Mouse (Mus musculus) kidney, adult 18-20 months (tissue): ENCODE measurements around the gene Taf15.
A peak's percentile ranks its signal among the peaks of the same experiment; 100 is the strongest.

Experiments used
- DNase-seq: peaks from one replicate; pipeline ENCODE4 v3.0.0; 2021

The Taf15 gene

DNA sequence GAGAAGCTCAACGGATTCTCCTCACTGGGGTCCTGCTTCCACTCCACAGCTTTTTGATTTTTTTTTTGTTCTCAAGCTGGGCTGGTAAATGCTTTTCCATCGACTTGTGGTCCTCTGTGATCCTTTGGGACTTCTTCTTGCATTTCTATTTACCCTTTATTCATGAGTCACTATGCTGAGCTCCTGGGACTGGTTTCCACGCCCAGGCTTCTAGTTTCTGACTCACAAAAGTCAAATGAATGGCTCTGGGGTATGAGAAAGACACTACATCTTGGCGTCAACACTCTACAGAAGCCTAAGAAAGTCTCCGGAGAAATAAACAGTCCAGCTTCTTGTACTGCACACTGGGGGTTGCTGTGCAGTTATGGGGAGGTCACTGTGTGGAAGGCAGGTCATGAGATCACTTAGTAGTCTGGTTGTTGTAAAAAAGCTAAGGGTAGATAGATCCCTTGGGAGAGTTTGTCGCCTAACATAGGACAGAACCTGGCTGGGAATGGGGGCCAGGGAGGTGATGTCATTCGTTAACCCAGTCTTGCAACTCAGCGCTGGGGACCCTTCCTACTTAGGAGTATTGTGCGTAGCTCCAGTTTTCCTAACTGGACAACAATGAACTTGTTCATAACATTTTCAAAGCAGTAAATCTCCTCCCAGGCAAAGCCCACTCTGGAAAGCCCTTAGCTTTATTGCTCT, 14.8 kb upstream of the Taf15 start:
- no peak for DNase-seq

DNA sequence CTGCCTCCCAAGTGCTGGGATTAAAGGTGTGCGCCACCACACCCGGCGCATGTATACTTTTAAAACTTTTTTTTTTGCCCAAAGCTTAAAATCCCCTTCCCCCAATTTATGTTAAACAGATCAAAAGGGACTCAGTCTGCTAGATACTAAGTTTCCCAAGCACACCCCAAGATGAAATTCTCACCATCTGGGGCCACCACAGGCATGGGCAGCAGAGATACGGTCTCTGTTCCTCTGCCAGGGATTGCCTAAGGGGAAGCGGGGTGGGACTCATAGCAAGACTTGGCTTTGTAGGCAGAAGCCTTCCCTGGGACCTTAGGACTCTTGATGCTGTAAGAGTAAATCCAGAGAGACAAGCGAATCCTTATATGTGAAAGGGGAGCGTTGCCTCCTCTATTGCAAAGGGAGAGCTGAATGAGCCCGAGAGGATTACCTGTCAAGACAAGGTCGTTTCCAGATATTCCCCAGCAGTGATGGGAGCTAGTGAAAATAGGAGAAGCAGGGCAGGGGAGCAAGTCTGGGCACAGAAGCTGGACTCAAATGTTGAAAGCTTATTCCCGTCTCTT, 11.3 kb upstream of the Taf15 start:
- DNase-seq, result no peak

DNA sequence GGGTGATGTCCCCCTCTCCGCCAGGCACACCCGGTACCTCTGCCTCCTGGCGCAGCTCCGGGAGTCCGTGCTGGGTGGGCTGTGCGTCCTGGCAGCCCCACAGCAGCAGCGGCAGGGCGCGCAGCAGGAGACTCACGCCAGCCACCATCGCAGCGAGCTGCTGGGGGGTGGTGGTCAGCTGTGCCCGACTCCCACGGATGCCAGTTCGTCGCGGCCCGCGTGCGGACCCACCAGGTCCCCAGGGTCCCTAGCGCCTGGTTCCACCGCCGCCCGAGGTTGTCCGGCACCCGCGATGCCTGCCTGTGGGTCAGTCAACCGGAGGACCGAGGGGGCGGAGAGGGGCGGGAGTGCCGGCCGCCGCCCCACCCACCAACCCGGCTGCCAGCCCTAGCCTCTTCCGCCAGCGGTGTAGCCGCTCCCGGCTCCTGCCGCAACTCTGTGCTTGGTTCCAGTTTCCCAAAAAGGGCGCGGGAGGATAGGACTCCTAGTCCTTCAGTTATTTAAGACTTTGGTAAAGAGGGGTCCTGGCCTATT, 10.1 kb upstream of the Taf15 start, which contains the start of gene Mmp28:
Gene Mmp28 (minus strand): TSS at position 361 of the 534 bp plus-strand sequence.
- DNase-seq, result peak; percentile 81

DNA sequence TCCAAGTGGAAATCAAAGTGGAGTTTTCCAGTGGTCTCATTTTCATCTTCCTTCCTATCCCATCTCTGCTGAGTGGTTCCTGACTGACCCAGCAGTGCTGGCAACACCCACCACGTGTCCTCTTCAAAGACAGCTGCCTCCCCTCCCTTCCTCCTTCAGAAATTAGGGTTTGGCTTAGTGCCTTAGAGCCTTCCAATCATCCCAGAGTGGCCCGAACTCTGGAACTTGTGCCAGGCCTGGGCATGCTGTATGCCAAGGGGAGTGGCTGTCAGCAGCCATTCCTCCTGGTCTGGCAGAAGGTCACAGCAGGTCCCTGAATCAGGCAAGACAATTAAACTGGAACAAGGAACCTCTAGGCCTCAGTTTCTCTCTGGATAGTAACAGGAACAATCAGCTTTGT, 6.9 kb upstream of the Taf15 start:
- DNase-seq, result peak; percentile 60

DNA sequence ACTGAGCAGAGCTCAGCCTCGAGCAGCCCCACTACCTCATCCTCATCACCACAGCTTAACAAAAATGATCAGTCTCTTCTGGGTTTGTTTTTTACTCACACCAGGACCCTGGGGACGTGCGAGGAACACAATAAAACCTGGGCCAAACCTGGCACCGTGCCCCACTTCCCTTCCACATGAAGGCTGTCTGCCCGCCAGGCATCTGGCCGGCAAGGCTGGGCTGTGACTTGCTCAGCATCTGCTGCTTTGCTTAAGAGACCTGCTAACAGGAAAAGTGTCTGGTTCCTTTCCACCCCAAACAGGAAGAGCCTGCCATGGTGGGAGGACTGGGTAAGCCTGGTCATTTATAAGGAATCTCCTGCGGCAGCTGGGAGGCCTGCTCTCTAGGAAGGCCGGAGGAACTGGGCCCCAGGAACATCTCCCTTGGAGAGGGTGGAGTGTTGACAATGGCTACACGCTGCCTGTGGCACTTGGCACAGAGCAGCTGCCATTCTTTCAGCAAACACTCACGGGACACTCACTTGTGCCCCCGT, 5.7 kb upstream of the Taf15 start:
- peak; percentile 75 for DNase-seq

DNA sequence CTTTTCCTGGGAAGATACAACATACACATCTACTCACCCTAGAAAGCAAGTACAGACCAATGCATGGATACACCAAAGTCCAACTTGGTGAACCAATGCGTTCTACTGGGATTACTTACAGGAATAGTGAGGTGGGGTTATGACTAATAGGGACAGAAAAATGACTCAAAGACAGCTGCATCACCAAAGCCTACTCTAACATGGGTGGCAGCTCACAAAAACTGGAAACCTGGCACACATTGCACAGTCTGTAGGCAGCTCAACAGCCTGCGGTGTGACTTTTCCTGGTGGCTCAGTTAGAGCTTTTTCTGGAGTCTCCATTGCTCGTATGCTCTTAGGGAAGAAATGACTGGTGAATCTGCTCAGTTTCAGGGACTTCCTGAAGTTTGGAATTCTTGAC, 4.1 kb upstream of the Taf15 start:
- no peak for DNase-seq

DNA sequence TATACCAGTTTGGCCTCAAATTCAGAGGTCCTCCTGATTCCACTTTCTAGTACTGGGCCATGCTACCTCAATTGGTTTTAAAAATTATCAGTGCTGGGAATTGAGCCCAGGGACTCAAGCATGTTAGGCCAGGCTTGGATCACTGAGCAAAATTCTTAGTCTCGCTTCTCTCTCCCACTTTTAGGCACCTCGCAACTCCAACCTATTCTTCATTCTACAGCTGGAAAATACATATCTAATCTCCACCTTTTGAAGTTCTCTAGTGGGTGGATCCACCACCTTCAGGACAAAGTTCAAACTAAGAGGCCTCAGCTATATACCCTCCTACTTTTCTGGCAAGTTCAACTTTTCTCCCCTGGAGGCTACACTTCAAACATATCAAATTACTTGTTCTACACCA, 1.1 kb upstream of the Taf15 start:
- no peak for DNase-seq

- peak; percentile 54 for DNase-seq
Measured at GRCm38 (mm10) chr11:83473235-83474016, 540 bp downstream of the Taf15 start.

DNA sequence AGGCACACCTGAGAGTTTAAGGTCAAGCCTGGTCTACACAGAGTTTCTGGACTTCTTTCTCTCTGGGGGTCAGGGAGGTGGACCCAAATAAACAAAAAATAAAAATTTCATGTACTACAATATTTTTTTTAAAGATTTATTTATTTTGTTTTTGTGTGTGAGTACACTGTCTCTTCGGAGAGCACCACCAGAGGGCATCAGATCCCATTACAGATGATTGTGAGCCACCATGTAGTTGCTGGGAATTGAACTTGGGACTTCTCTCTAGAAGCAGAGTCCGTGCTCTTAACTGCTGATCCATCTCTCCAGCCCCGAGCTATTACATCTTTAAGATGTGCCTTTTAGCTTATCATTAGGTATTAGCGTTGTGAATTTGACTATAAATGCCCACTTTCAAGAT, 18.6 kb downstream of the Taf15 start:
- no peak for DNase-seq

DNA sequence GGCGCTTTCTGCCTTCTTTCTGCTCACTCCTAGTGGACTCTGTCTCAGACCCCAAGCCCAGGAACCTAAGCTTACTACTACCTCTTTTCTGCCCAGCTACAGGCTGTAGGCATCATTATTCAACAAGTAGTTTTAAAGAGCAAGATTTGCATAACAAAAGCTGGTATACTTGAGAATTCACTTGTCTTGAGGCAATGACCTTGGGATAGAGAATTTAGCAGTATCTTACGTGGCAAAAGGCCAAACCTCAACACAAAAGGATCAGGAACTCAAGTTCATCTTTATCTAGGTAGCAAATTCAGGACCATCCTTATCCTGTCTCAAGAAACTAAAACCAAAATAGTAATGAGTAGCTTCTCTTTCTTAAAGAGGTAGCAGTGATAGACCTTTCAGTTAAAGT, 22.7 kb downstream of the Taf15 start:
- no peak for DNase-seq

DNA sequence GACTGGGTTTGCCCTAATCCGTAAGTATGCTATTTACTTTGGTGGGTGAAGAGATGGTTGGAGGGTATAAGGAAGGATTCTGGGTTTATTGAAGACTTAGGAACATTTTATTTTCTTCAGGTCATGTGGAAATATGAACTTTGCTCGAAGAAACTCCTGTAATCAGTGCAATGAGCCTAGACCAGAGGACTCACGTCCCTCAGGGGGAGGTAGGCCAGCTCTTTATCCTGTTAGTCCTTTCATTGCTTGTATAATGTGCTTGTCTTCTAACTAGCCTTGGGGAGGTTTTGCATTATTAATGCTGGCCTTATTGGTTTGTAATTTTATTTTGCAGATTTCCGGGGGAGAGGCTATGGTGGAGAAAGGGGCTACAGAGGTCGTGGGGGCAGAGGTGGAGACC, 31.4 kb downstream of the Taf15 start:
- no peak for DNase-seq

DNA sequence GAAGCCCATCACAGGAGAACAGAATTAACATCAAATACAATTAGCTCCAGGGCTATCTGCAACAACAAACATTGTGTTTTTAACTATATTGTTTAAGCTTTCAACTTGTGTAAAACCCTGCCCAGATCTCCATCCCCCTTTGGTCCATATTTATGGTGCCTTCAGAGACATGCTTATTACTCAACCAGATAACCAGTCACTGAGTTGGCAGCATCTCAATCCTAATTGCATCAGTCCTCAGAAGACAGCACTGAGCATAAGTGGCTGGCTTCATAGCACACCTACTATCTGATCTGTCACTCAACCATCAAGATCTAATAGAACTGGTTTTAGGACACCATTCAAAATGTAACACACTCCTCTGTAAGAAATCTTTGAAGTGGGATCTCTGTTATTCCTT, 36.6 kb downstream of the Taf15 start:
- no peak for DNase-seq

- DNase-seq, result no peak
Measured at GRCm38 (mm10) chr11:83517153-83517552, 44.3 kb downstream of the Taf15 start.

GRCm38 (mm10) chr11:83518371-83518770, 45.5 kb downstream of the Taf15 start:
- no peak for DNase-seq

GRCm38 (mm10) chr11:83522075-83522474, 49.2 kb downstream of the Taf15 start, which contains the start of gene Heatr9:
Gene Heatr9 (minus strand): TSS chr11:83522175.
- DNase-seq, result no peak

DNA sequence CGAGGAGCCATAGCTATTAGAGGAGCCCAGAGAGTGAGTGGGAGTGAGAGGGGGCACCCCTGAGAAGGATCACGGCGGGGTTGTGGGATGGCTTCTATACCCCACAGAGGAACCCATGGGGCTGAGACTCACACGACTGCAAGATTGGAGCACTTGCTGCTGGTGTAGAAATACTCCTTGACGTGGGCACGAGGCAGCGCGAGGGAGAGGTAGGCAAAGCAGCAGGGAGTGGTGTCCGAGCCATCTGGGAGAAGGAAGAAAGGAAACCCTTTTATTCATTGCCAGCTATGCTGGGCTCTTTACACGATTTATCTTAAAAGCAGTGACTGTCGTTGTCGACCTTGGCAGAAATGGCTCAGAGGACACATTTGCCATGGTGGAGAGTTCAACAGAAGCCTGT, 56.1 kb downstream of the Taf15 start:
- no peak for DNase-seq

- DNase-seq, result no peak
Measured at GRCm38 (mm10) chr11:83530360-83530759, 57.5 kb downstream of the Taf15 start, which contains the start of gene Ccl5. Gene Ccl5 (minus strand): TSS chr11:83530518.

GRCm38 (mm10) chr11:83533192-83533591, 60.3 kb downstream of the Taf15 start:
- DNase-seq, result no peak

DNA sequence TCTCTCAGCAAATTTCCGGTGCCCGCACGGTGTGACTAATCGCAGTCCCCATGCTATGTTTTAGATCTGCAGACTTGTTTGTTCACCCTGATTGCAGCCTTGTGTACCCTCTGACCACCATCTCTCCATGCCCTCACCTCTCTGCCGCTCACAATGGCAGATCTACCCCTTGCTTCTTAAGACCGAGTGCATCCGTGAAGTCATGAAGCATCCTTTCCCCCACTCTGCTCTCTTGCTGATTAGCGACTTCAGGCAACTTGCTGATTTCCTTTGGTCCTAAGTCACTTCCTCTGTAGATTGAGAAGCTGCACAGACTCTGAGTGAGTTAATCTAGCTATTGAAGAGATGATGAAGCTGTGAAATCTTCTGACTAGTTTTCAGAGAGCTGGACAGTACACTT, 61.3 kb downstream of the Taf15 start:
- no peak for DNase-seq

- peak; percentile 87 for DNase-seq
Measured at GRCm38 (mm10) chr11:83534609-83535423, 61.9 kb downstream of the Taf15 start.

DNA sequence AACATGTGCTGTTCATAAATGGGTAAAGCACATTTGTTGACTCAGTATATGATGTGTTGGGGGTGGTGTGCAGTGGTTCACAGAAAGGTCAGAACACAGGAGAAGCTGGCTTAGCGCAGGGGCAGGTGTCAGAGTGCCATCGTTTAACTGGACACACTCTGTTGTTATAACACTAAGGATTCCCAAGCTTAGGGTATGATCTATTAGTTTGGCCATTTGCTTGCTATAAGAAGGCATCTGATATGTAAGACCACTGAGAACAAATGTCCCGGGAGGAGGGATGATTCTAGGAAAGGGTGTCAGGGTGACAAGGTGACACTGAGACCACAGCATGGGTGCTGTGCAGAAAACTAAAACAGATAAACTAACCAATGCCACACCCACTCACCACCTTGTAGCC, 63.9 kb downstream of the Taf15 start:
- DNase-seq, result no peak

DNA sequence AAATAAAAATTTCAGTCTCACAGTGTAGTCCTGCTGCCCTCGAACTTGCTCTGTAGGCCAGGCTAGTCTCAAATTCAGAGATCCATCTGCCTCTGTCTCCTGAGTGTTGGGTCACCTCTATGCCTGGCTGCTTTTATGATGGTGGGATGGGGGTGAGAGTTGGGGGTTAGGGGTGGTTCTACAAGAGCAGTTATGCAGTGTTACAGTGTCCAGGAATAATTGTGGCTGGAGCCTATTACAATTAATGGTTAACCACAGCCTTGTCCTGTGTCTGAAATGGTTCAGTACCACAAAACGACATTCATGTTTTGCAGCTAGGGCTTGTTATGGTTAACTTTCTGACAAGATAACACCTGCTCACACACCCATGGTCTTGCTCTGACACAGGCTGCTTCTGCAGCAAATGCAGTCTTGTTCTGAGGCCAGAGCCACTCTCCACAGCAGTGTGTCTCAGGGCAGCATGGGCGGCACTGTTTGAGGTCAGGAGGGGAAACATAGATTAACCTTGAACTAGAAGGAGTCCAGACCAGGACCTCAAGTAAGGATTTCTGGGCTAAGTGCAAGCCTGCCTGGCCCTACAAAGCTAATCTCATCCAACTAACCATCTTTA, 65.9 kb downstream of the Taf15 start:
- DNase-seq, result peak; percentile 15
